Mouse (Mus musculus): Measurements from ENCODE around the gene Ankrd28.

GRCm38 (mm10) chr14:31684343-31685040, 146.0 kb downstream of the Ankrd28 start:
- TF ChIP-seq POLR2A (IDR thresholded peaks at IDR 0.05; ENCODE audit: borderline replicate concordance, extremely low read depth, insufficient read depth, insufficient read length, poor library complexity, severe bottlenecking) (no peak), CTCF (IDR thresholded peaks at IDR 0.05; ENCODE audit: borderline replicate concordance, extremely low read depth, insufficient read depth, insufficient read length) (no peak)

All from brain, embryonic 14.5 days (tissue).